Mouse (Mus musculus) intestine, embryonic 14.5 days (tissue): ENCODE measurements around the gene Top2a. TPM values are rescaled to one million over a fixed set of nuclear protein-coding genes. Genes with fewer than 3 reads are reported as not detected.

Source experiments
- ATAC-seq: fragments of 200-750 bp; cut with Nextera tagmentation; replicated peaks from 2 replicates; pipeline ENCODE4 v1.8.0; 2017; ENCODE audit warnings: low read depth, moderate number of reproducible peaks, moderate TSS enrichment, moderate library complexity; ENCODE audit not compliant: low FRiP score, low TSS enrichment
- DNase-seq: peaks from one replicate; pipeline ENCODE4 v3.0.0-alpha.2; 2018; ENCODE audit warnings: low spot score
- H3K27ac ChIP-seq: fragments of 300-500 bp; sonication (generic); 2 replicates; pipeline ENCODE4 v1.5.1; 2014; ENCODE audit warnings: low read depth, mild to moderate bottlenecking, control low read depth
- H3K27me3 ChIP-seq: fragments of 300-500 bp; sonication (generic); replicated peaks from 2 replicates; pipeline ENCODE4 v1.6.1; 2014; ENCODE audit warnings: low read length, control low read depth; ENCODE audit not compliant: control insufficient read depth, insufficient read depth
- H3K36me3 ChIP-seq: fragments of 300-500 bp; sonication (generic); 2 replicates; pipeline ENCODE4 v1.6.1; 2014; ENCODE audit warnings: low read length, control low read depth; ENCODE audit not compliant: control insufficient read depth, insufficient read depth
- H3K4me1 ChIP-seq: fragments of 300-500 bp; sonication (generic); replicated peaks from 2 replicates; pipeline ENCODE4 v1.6.1; 2014; ENCODE audit warnings: low read length, control low read depth, mixed read lengths; ENCODE audit not compliant: control insufficient read depth, insufficient read depth
- H3K4me2 ChIP-seq: fragments of 300-500 bp; sonication (generic); 2 replicates; pipeline ENCODE4 v1.6.1; 2014; ENCODE audit warnings: low read length
- H3K4me3 ChIP-seq: fragments of 300-500 bp; sonication (generic); 2 replicates; pipeline ENCODE4 v1.5.1; 2014; ENCODE audit warnings: low read depth, low read length, control low read depth, mixed read lengths
- H3K9ac ChIP-seq: fragments of 300-500 bp; sonication (generic); 2 replicates; pipeline ENCODE4 v1.6.1; 2014; ENCODE audit warnings: mild to moderate bottlenecking, low read length
- H3K9me3 ChIP-seq: fragments of 300-500 bp; sonication (generic); 2 replicates; pipeline ENCODE4 v1.6.1; 2016; ENCODE audit warnings: low read length, control low read depth; ENCODE audit not compliant: control insufficient read depth
- WGBS: fragments of 180-500 bp; shearing (Covaris S2); extraction: QIAGEN DNeasy Blood & Tissue Kit; methylation state at CpG from one replicate; pipeline ENCODE4 v1.1.7; 2014; 5-methylcytosine and 5-hydroxymethylcytosine counted together
- polyA plus RNA-seq: library from polyadenylated mRNA; unstranded; fragments of >200 nt; fragmentation: Nextera tagmentation; extraction: Ambion mirVana; gene quantifications from 2 replicates; pipeline ENCODE4 v1.2.1, GENCODE M21; 2014

The Top2a gene
- polyA plus RNA-seq, 1 experiment from 2014 or later, result 248 TPM

GRCm38 (mm10) chr11:99043632-99044031, 19.6 kb upstream of the Top2a start:
- DNase-seq, result no peak
- Histone ChIP-seq H3K4me2 (peak overlapping the region; percentile 44), H3K4me1 (peaks cover 51% of the 10 kb centered on the region), H3K4me3 (peak overlapping the region; percentile 10; the same call in 1 of the 2 replicates), H3K36me3 (peaks cover 26% of the 10 kb centered on the region), H3K9me3 (no peaks in the 10 kb centered on the region), H3K27ac (no peak overlapping the region), H3K9ac (no peak overlapping the region), H3K27me3 (no peaks in the 10 kb centered on the region)
- WGBS, result 48% methylated on average over 6 of the region's 6 CpGs
- no peak for ATAC-seq

GRCm38 (mm10) chr11:99042834-99043431, 18.9 kb upstream of the Top2a start:
- Histone ChIP-seq H3K4me2 (peak overlapping the region; percentile 85), H3K27me3 (no peaks in the 10 kb centered on the region), H3K9me3 (no peaks in the 10 kb centered on the region), H3K27ac (peak overlapping the region; percentile 97), H3K4me3 (peak overlapping the region; percentile 90), H3K4me1 (peaks cover 48% of the 10 kb centered on the region), H3K9ac (peak overlapping the region; percentile 91), H3K36me3 (peaks cover 19% of the 10 kb centered on the region)
- ATAC-seq (no peak), DNase-seq (peak; percentile 72)
- WGBS, result 13% methylated on average over 12 of the region's 12 CpGs

- DNase-seq, result peak; percentile 66
- peak overlapping the region; percentile 97 for H3K27ac ChIP-seq
- peaks cover 14% of the 10 kb centered on the region; the same call in 1 of the 2 replicates for H3K36me3 ChIP-seq
- H3K4me1 ChIP-seq, result peaks cover 40% of the 10 kb centered on the region
- peak overlapping the region; percentile 85 for H3K4me2 ChIP-seq
- WGBS, result 16% methylated on average over 16 of the region's 16 CpGs
- peak overlapping the region; percentile 91 for H3K9ac ChIP-seq
- no peaks in the 10 kb centered on the region for H3K27me3 ChIP-seq
- no peak for ATAC-seq
- peak overlapping the region; percentile 90 for H3K4me3 ChIP-seq
- H3K9me3 ChIP-seq, result no peaks in the 10 kb centered on the region
These were observed 18.1 kb upstream of the Top2a start for GRCm38 (mm10) chr11:99041841-99042780.

- WGBS, result under 1% methylated on average over 61 of the region's 63 CpGs
- peak within 1 kb of the TSS; percentile 91 for H3K9ac ChIP-seq
- peak within 1 kb of the TSS; percentile 97 for H3K27ac ChIP-seq
- H3K4me3 ChIP-seq, result peak within 1 kb of the TSS; percentile 90
- peak within 1 kb of the TSS; percentile 85 for H3K4me2 ChIP-seq
- no peaks in the 10 kb centered on the region for H3K9me3 ChIP-seq
- peaks cover 33% of the 10 kb centered on the region for H3K4me1 ChIP-seq
- H3K36me3 ChIP-seq, result peaks cover 14% of the 10 kb centered on the region; the same call in 1 of the 2 replicates
- DNase-seq (peak; percentile 89), ATAC-seq (peak; percentile 78)
- H3K27me3 ChIP-seq, result no peaks in the 10 kb centered on the region
These were observed 17.2 kb upstream of the Top2a start, which contains the start of gene Igfbp4 for GRCm38 (mm10) chr11:99041051-99041729. TSS of gene Igfbp4 (plus strand) at chr11:99041244.

GRCm38 (mm10) chr11:99040346-99040974, 16.5 kb upstream of the Top2a start:
- Histone ChIP-seq H3K27ac (peak overlapping the region; percentile 97), H3K9me3 (no peaks in the 10 kb centered on the region), H3K4me3 (peak overlapping the region; percentile 90), H3K4me1 (peaks cover 25% of the 10 kb centered on the region), H3K36me3 (peaks cover 10% of the 10 kb centered on the region; the same call in 1 of the 2 replicates), H3K9ac (peak overlapping the region; percentile 91), H3K27me3 (no peaks in the 10 kb centered on the region), H3K4me2 (peak overlapping the region; percentile 85)
- ATAC-seq, result peak; percentile 7; the same call in 1 of the 2 replicates
- WGBS, result 2% methylated on average over 17 of the region's 17 CpGs
- DNase-seq, result peak; percentile 82

- Histone ChIP-seq H3K4me2 (peak overlapping the region; percentile 85), H3K27ac (peak overlapping the region; percentile 97), H3K9me3 (no peaks in the 10 kb centered on the region), H3K27me3 (no peaks in the 10 kb centered on the region), H3K4me3 (peak overlapping the region; percentile 90), H3K9ac (peak overlapping the region; percentile 91), H3K4me1 (peaks cover 18% of the 10 kb centered on the region), H3K36me3 (peaks cover 9% of the 10 kb centered on the region; the same call in 1 of the 2 replicates)
- ATAC-seq (peak; percentile 74), DNase-seq (peak; percentile 89)
- under 1% methylated on average over 15 of the region's 15 CpGs for WGBS
These were observed 15.8 kb upstream of the Top2a start for GRCm38 (mm10) chr11:99039782-99040181.

- ATAC-seq (no peak), DNase-seq (no peak)
These were observed 12.3 kb upstream of the Top2a start for GRCm38 (mm10) chr11:99036254-99036653.

GRCm38 (mm10) chr11:99035350-99035749, 11.4 kb upstream of the Top2a start:
- Histone ChIP-seq H3K4me1 (peaks cover 2% of the 10 kb centered on the region; the same call in 1 of the 2 replicates), H3K9me3 (no peaks in the 10 kb centered on the region), H3K36me3 (no peaks in the 10 kb centered on the region), H3K27me3 (no peaks in the 10 kb centered on the region), H3K9ac (no peak overlapping the region), H3K4me2 (no peak overlapping the region), H3K27ac (no peak overlapping the region), H3K4me3 (no peak overlapping the region)
- no peak for DNase-seq
- ATAC-seq, result no peak
- WGBS, result 68% methylated on average over 4 of the region's 4 CpGs

More at GRCm38 (mm10) chr11:99036254-99036653, 12.3 kb upstream of the Top2a start:
- H3K36me3 ChIP-seq, result no peaks in the 10 kb centered on the region
- H3K27ac ChIP-seq, result no peak overlapping the region
- H3K4me3 ChIP-seq, result no peak overlapping the region
- H3K4me1 ChIP-seq, result peaks cover 5% of the 10 kb centered on the region; the same call in 1 of the 2 replicates
- no peak overlapping the region for H3K9ac ChIP-seq
- H3K9me3 ChIP-seq, result no peaks in the 10 kb centered on the region
- H3K4me2 ChIP-seq, result no peak overlapping the region
- WGBS, result 71% methylated on average over 6 of the region's 6 CpGs
- H3K27me3 ChIP-seq, result no peaks in the 10 kb centered on the region
